Mouse (Mus musculus) neural tube, postnatal 0 days (tissue): ENCODE measurements around the gene Rsf1. TPM values are rescaled to one million over a fixed set of nuclear protein-coding genes. Genes with fewer than 3 reads are reported as not detected.

Experiments used
- polyA plus RNA-seq: library from polyadenylated mRNA; unstranded; fragments of >200 nt; fragmentation: Nextera tagmentation; extraction: Ambion mirVana; gene quantifications from 2 replicates; pipeline ENCODE4 v1.2.1, GENCODE M21; 2015

Gene Rsf1
- polyA plus RNA-seq, result 27.8 and 28.0 TPM in 2 replicates

GRCm38 (mm10) chr7:97579067-97579975, at the start of gene Rsf1, which contains the start of gene Aamdc:
Rsf1 (plus strand) TSS chr7:97579889.
Aamdc (minus strand) TSS chr7:97579497.

GRCm38 (mm10) chr7:97696506-97697254, 117.0 kb downstream of the Rsf1 start, which contains the start of gene Clns1a:
Clns1a (plus strand) TSS chr7:97696634.

GRCm38 (mm10) chr7:97737638-97738456, 158.2 kb downstream of the Rsf1 start, which contains the start of gene Aqp11:
Aqp11 (minus strand) TSS chr7:97738289.

Other genes starting within 250 kb of the Rsf1 start
- 3.6 and 4.0 TPM in 2 replicates for gene Usp35, start 247.9 kb upstream of the Rsf1 start, polyA plus RNA-seq
- 4.4 and 5.3 TPM in 2 replicates for gene Kctd21, start 247.6 kb upstream of the Rsf1 start, polyA plus RNA-seq
- 9.7 and 11.2 TPM in 2 replicates for gene Alg8, start 208.3 kb upstream of the Rsf1 start, polyA plus RNA-seq
- 630 and 760 TPM in 2 replicates for gene Ndufc2, start 179.9 kb upstream of the Rsf1 start, polyA plus RNA-seq
- 1.3 and 2.1 TPM in 2 replicates for gene Thrsp, start 162.2 kb upstream of the Rsf1 start, polyA plus RNA-seq
- gene Kctd14, start 128.6 kb upstream of the Rsf1 start, polyA plus RNA-seq, result 2.4 and 3.8 TPM in 2 replicates
- gene Ints4, start 98.9 kb upstream of the Rsf1 start, polyA plus RNA-seq, result 24.2 and 25.9 TPM in 2 replicates
- gene Aamdc, start 392 bp upstream of the Rsf1 start, polyA plus RNA-seq, result 64.4 and 66.5 TPM in 2 replicates
- gene Clns1a, start 116.7 kb downstream of the Rsf1 start, polyA plus RNA-seq, result 150 and 162 TPM in 2 replicates
- gene Aqp11, start 158.4 kb downstream of the Rsf1 start, polyA plus RNA-seq, result 30.6 and 37.7 TPM in 2 replicates
- 99.1 and 104 TPM in 2 replicates for gene Pak1, start 208.7 kb downstream of the Rsf1 start, polyA plus RNA-seq